30 mouse cellular contexts compared by ENCODE assay signal in genomic region chr13:57855766-57856165, GRCm38 (mm10). TPM values are rescaled to one million over a fixed set of nuclear protein-coding genes. Genes with fewer than 3 reads are reported as not detected.
DNase-seq lines count a peak whose midpoint lies in the region; ATAC-seq and TF ChIP-seq lines count a peak whose summit lies in the region.
"Had no signal": no experiment of that assay in that cellular context is flagged by ENCODE, and none has a peak within 500 bp of the region (broad histone marks: within the 10 kb centered on the region; RNA-seq: fewer than 3 reads in every experiment).

No protein-coding gene starts in this region.

- no peak for ATAC-seq in midbrain, embryonic 14.5 days (ENCODE audit: low FRiP score, low TSS enrichment)
- no peak for ATAC-seq in midbrain, embryonic 11.5 days (ENCODE audit: low FRiP score)
- no peak for ATAC-seq in hindbrain, postnatal 0 days
- ATAC-seq in neural tube, embryonic 14.5 days (ENCODE audit: low read depth): peak; percentile 56; the same call in 1 of the 2 replicates
- ATAC-seq: activated CD4-positive, CD25-positive, alpha-beta regulatory T cell, adult 4 months; intestine, postnatal 0 days had no signal

- no peak overlapping the region for H3K4me3 ChIP-seq in midbrain, embryonic 14.5 days (replicated peaks; ENCODE audit: low read depth, low read length)
- H3K4me3 ChIP-seq in midbrain, embryonic 11.5 days (ENCODE audit: low read depth, low read length): no peak overlapping the region
- no peak overlapping the region for H3K4me3 ChIP-seq in hindbrain, postnatal 0 days (ENCODE audit: low read length)
- no peak overlapping the region for H3K4me3 ChIP-seq in neural tube, embryonic 14.5 days (ENCODE audit: low read depth, low read length)
- H3K4me3 ChIP-seq: forebrain, embryonic 10.5 days; gastrocnemius, adult 2 months; neural tube, embryonic 12.5 days; stomach, embryonic 15.5 days had no signal

- no peak overlapping the region for H3K4me2 ChIP-seq in midbrain, embryonic 14.5 days (ENCODE audit: low read length)
- H3K4me2 ChIP-seq in midbrain, embryonic 11.5 days: no peak overlapping the region
- no peak overlapping the region for H3K4me2 ChIP-seq in hindbrain, postnatal 0 days (ENCODE audit: low read depth, low read length)
- H3K4me2 ChIP-seq in neural tube, embryonic 14.5 days (ENCODE audit: low read depth, low read length): no peak overlapping the region
- H3K4me2 ChIP-seq: neural tube, embryonic 12.5 days; stomach, embryonic 15.5 days had no signal

- peak; percentile 52 for DNase-seq in heart, adult 11 months
- no peak for DNase-seq in heart, postnatal 25 days (ENCODE audit: low spot score)
- peak; percentile 24 for DNase-seq in midbrain, embryonic 14.5 days
- no peak for DNase-seq in midbrain, embryonic 11.5 days (ENCODE audit: low spot score, missing footprints)
- no peak for DNase-seq in hindbrain, postnatal 0 days (ENCODE audit: low spot score)
- no peak for DNase-seq in gastrocnemius, postnatal 4 days (ENCODE audit: low spot score in 2 of 2)
- no peak for DNase-seq in cerebellum, adult 8-10 months
- DNase-seq: adrenal gland, adult 2 months; adrenal gland, postnatal 36 days; B cell, adult 2 months; cerebellum, postnatal 25 days; gastrocnemius, adult 2 months; gastrocnemius, postnatal 36 days; heart, postnatal 14 days; kidney, adult 9 months; kidney, postnatal 10 days; liver; lung, adult 2 months; lung, postnatal 10 days; retina, postnatal 1 day; right cerebral cortex, postnatal 14 days had no signal

- no peaks in the 10 kb centered on the region for H3K36me3 ChIP-seq in midbrain, embryonic 14.5 days (ENCODE audit: control insufficient read depth, insufficient read depth, low read length)
- H3K36me3 ChIP-seq in midbrain, embryonic 11.5 days (ENCODE audit: control insufficient read depth, insufficient read depth, low read length): no peaks in the 10 kb centered on the region
- no peaks in the 10 kb centered on the region for H3K36me3 ChIP-seq in hindbrain, postnatal 0 days (ENCODE audit: insufficient read depth, low read length)
- no peaks in the 10 kb centered on the region for H3K36me3 ChIP-seq in neural tube, embryonic 14.5 days (ENCODE audit: control insufficient read depth, insufficient read depth, low read length)
- H3K36me3 ChIP-seq: forebrain, embryonic 10.5 days; neural tube, embryonic 12.5 days; stomach, embryonic 15.5 days had no signal

- H3K9me3 ChIP-seq in midbrain, embryonic 14.5 days (ENCODE audit: control insufficient read depth, low read length): no peaks in the 10 kb centered on the region
- H3K9me3 ChIP-seq in midbrain, embryonic 11.5 days (ENCODE audit: control insufficient read depth, low read length): no peaks in the 10 kb centered on the region
- no peaks in the 10 kb centered on the region for H3K9me3 ChIP-seq in hindbrain, postnatal 0 days (ENCODE audit: low read length)
- H3K9me3 ChIP-seq in neural tube, embryonic 14.5 days (ENCODE audit: control insufficient read depth, low read length): no peaks in the 10 kb centered on the region
- H3K9me3 ChIP-seq: forebrain, embryonic 10.5 days; neural tube, embryonic 12.5 days; stomach, embryonic 15.5 days had no signal

- no peaks in the 10 kb centered on the region for H3K27me3 ChIP-seq in midbrain, embryonic 14.5 days (ENCODE audit: control insufficient read depth, insufficient read depth, low read length)
- no peaks in the 10 kb centered on the region for H3K27me3 ChIP-seq in midbrain, embryonic 11.5 days (ENCODE audit: control insufficient read depth, insufficient read depth, low read length)
- H3K27me3 ChIP-seq in hindbrain, postnatal 0 days (ENCODE audit: insufficient read depth, low read length): no peaks in the 10 kb centered on the region
- no peaks in the 10 kb centered on the region for H3K27me3 ChIP-seq in neural tube, embryonic 14.5 days (ENCODE audit: control insufficient read depth, insufficient read depth, low read length)
- H3K27me3 ChIP-seq: CH12.LX; neural tube, embryonic 12.5 days; stomach, embryonic 15.5 days had no signal

- WGBS in midbrain, embryonic 14.5 days: 43% methylated on average over 4 of the region's 4 CpGs
- 67% methylated on average over 4 of the region's 4 CpGs for WGBS in midbrain, embryonic 11.5 days
- WGBS in hindbrain, postnatal 0 days: 33% methylated on average over 4 of the region's 4 CpGs
- 39% methylated on average over 4 of the region's 4 CpGs for WGBS in neural tube, embryonic 14.5 days

- no peak overlapping the region for H3K9ac ChIP-seq in midbrain, embryonic 14.5 days (replicated peaks; ENCODE audit: low read length)
- no peak overlapping the region for H3K9ac ChIP-seq in midbrain, embryonic 11.5 days (ENCODE audit: low read length)
- no peak overlapping the region for H3K9ac ChIP-seq in hindbrain, postnatal 0 days (replicated peaks; ENCODE audit: low read length)
- no peak overlapping the region for H3K9ac ChIP-seq in neural tube, embryonic 14.5 days (replicated peaks; ENCODE audit: low read depth, low read length)
- H3K9ac ChIP-seq: liver, embryonic 14.5 days; neural tube, embryonic 12.5 days; stomach, embryonic 15.5 days had no signal

- intact Hi-C loops in heart, postnatal 25 days (cut with DNase I): no loop called here

- H3K4me1 ChIP-seq in midbrain, embryonic 14.5 days (ENCODE audit: control insufficient read depth, insufficient read depth, low read length): peaks cover 11% of the 10 kb centered on the region
- H3K4me1 ChIP-seq in midbrain, embryonic 11.5 days (ENCODE audit: control insufficient read depth, insufficient read depth, low read length): 0 out of 2 replicates have a peak, but pooled peaks cover 3% of the 10 kb centered on the region
- 0 out of 2 replicates have a peak, but pooled peaks cover 9% of the 10 kb centered on the region for H3K4me1 ChIP-seq in hindbrain, postnatal 0 days (ENCODE audit: insufficient read depth, low read length)
- H3K4me1 ChIP-seq in neural tube, embryonic 14.5 days (ENCODE audit: control insufficient read depth, insufficient read depth, low read length): peaks cover 16% of the 10 kb centered on the region

- TF ChIP-seq CTCF in hindbrain, postnatal 0 days (IDR thresholded peaks at IDR 0.05; ENCODE audit: low read depth): no peak

- H3K27ac ChIP-seq in midbrain, embryonic 14.5 days (replicated peaks; ENCODE audit: low read depth, low read length): no peak overlapping the region
- H3K27ac ChIP-seq in midbrain, embryonic 11.5 days (ENCODE audit: low read depth, low read length): no peak overlapping the region
- peak overlapping the region; percentile 20; the same call in 1 of the 2 replicates for H3K27ac ChIP-seq in hindbrain, postnatal 0 days
- peak overlapping the region; percentile 55; the same call in 1 of the 2 replicates for H3K27ac ChIP-seq in neural tube, embryonic 14.5 days (ENCODE audit: low read depth, low read length)
- H3K27ac ChIP-seq: forebrain, embryonic 10.5 days; gastrocnemius, adult 2 months; liver, embryonic 14.5 days; macrophage; neural tube, embryonic 12.5 days; stomach, embryonic 15.5 days had no signal

RNA-seq across cellular contexts. Expression of gene Spock1, which starts 52.4 kb away (rescaled TPM):
- under 1 TPM; 0.16 to 0.17 TPM for total RNA-seq in heart, postnatal 25 days (2021)
- polyA plus RNA-seq in midbrain, embryonic 14.5 days (2014; fragmentation: Nextera tagmentation; extraction: Ambion mirVana): 66.2 and 73.1 TPM in 2 replicates
- polyA plus RNA-seq in midbrain, embryonic 11.5 days (2014; fragmentation: Nextera tagmentation; extraction: Ambion mirVana): 17.2 and 20.3 TPM in 2 replicates
- 101 and 118 TPM in 2 replicates for total RNA-seq in hindbrain, postnatal 0 days (2014; rRNA removed)
- 72.1 and 80.3 TPM in 2 replicates for polyA plus RNA-seq in hindbrain, postnatal 0 days (2015; fragmentation: Nextera tagmentation; extraction: Ambion mirVana)
- polyA plus RNA-seq in neural tube, embryonic 14.5 days (2014; fragmentation: Nextera tagmentation; extraction: Ambion mirVana): 133 and 157 TPM in 2 replicates
- under 1 TPM; 0.47 to 0.52 TPM for total RNA-seq in gastrocnemius, postnatal 4 days (2021)
- total RNA-seq: CH12.LX had no signal
- polyA plus RNA-seq: macrophage had no signal

Comparison
In these comparisons a context has a peak if more than half of its experiments do, and no peak if none do; other contexts are left out.
1. DNase-seq: peak in heart, adult 11 months (single experiment) and midbrain, embryonic 14.5 days (single experiment); none in heart, postnatal 25 days (single experiment), midbrain, embryonic 11.5 days (single experiment), hindbrain, postnatal 0 days (single experiment), gastrocnemius, postnatal 4 days (0 of 2) and cerebellum, adult 8-10 months (single experiment).
2. H3K27ac ChIP-seq: peak in hindbrain, postnatal 0 days (single experiment) and neural tube, embryonic 14.5 days (single experiment); none in midbrain, embryonic 14.5 days (single experiment) and midbrain, embryonic 11.5 days (single experiment).